Mouse (Mus musculus): ENCODE data around the gene Lsr. TPM values are rescaled to one million over a fixed set of nuclear protein-coding genes. Genes with fewer than 3 reads are reported as not detected.

Lsr gene
- polyA plus RNA-seq, 1 experiment from 2014 or later: 31.8 TPM

GRCm38 (mm10) chr7:30969174-30969573 is 4.1 kb downstream of the Lsr start:
- peaks cover 2% of the 10 kb centered on the region; the same call in 1 of the 2 replicates for H3K4me1 ChIP-seq (ENCODE audit: control insufficient read depth, low read depth, low read length)
- no peak overlapping the region for H3K4me2 ChIP-seq (ENCODE audit: low read depth, low read length)
- 63% methylated on average over 4 of the region's 4 CpGs for WGBS (ENCODE audit: insufficient replicate concordance)
- no peaks in the 10 kb centered on the region for H3K36me3 ChIP-seq (ENCODE audit: control insufficient read depth, insufficient read depth)
- peaks cover 20% of the 10 kb centered on the region for H3K27me3 ChIP-seq (ENCODE audit: control insufficient read depth, insufficient read depth, low read depth, low read length)
- H3K9me3 ChIP-seq (replicated peaks; ENCODE audit: control insufficient read depth, low read length): no peaks in the 10 kb centered on the region
- no peak overlapping the region for H3K27ac ChIP-seq (ENCODE audit: low read length)
- H3K9ac ChIP-seq (ENCODE audit: low read depth, low read length): no peak overlapping the region
- H3K4me3 ChIP-seq (ENCODE audit: low read depth, low read length): no peak overlapping the region
- no peak for ATAC-seq (ENCODE audit: low read depth)

- Histone ChIP-seq H3K36me3 (ENCODE audit: control insufficient read depth, insufficient read depth) (no peaks in the 10 kb centered on the region), H3K27me3 (ENCODE audit: control insufficient read depth, insufficient read depth, low read depth, low read length) (peaks cover 20% of the 10 kb centered on the region), H3K4me1 (ENCODE audit: control insufficient read depth, low read depth, low read length) (peaks cover 4% of the 10 kb centered on the region; the same call in 1 of the 2 replicates), H3K9ac (ENCODE audit: low read depth, low read length) (no peak overlapping the region), H3K4me2 (ENCODE audit: low read depth, low read length) (no peak overlapping the region), H3K9me3 (replicated peaks; ENCODE audit: control insufficient read depth, low read length) (no peaks in the 10 kb centered on the region), H3K4me3 (ENCODE audit: low read depth, low read length) (no peak overlapping the region), H3K27ac (ENCODE audit: low read length) (no peak overlapping the region)
- WGBS (ENCODE audit: insufficient replicate concordance): 74% methylated on average over 8 of the region's 8 CpGs
- ATAC-seq (ENCODE audit: low read depth): no peak
Observed at GRCm38 (mm10) chr7:30968611-30969010, 4.7 kb downstream of the Lsr start.

GRCm38 (mm10) chr7:30966657-30967056 is 6.6 kb downstream of the Lsr start:
- Histone ChIP-seq H3K36me3 (ENCODE audit: control insufficient read depth, insufficient read depth) (no peaks in the 10 kb centered on the region), H3K9me3 (replicated peaks; ENCODE audit: control insufficient read depth, low read length) (no peaks in the 10 kb centered on the region), H3K4me3 (ENCODE audit: low read depth, low read length) (no peak overlapping the region), H3K27ac (ENCODE audit: low read length) (no peak overlapping the region), H3K27me3 (ENCODE audit: control insufficient read depth, insufficient read depth, low read depth, low read length) (peaks cover under 1% of the 10 kb centered on the region; the same call in 1 of the 2 replicates), H3K9ac (ENCODE audit: low read depth, low read length) (no peak overlapping the region), H3K4me2 (ENCODE audit: low read depth, low read length) (no peak overlapping the region), H3K4me1 (ENCODE audit: control insufficient read depth, low read depth, low read length) (peaks cover 3% of the 10 kb centered on the region; the same call in 1 of the 2 replicates)
- 45% methylated on average over 3 of the region's 3 CpGs for WGBS (ENCODE audit: insufficient replicate concordance)
- ATAC-seq (ENCODE audit: low read depth): no peak

- Histone ChIP-seq H3K4me2 (ENCODE audit: low read depth, low read length) (no peak overlapping the region), H3K9me3 (replicated peaks; ENCODE audit: control insufficient read depth, low read length) (no peaks in the 10 kb centered on the region), H3K4me1 (ENCODE audit: control insufficient read depth, low read depth, low read length) (peaks cover 3% of the 10 kb centered on the region; the same call in 1 of the 2 replicates), H3K9ac (ENCODE audit: low read depth, low read length) (no peak overlapping the region), H3K36me3 (ENCODE audit: control insufficient read depth, insufficient read depth) (no peaks in the 10 kb centered on the region), H3K4me3 (ENCODE audit: low read depth, low read length) (no peak overlapping the region), H3K27ac (ENCODE audit: low read length) (no peak overlapping the region), H3K27me3 (ENCODE audit: control insufficient read depth, insufficient read depth, low read depth, low read length) (no peaks in the 10 kb centered on the region)
- 73% methylated on average over 14 of the region's 14 CpGs for WGBS (ENCODE audit: insufficient replicate concordance)
- no peak for ATAC-seq (ENCODE audit: low read depth)
Observed at GRCm38 (mm10) chr7:30965677-30966076, 7.6 kb downstream of the Lsr start.

- H3K4me2 ChIP-seq (ENCODE audit: low read depth, low read length): no peak overlapping the region
- no peak overlapping the region for H3K9ac ChIP-seq (ENCODE audit: low read depth, low read length)
- no peak overlapping the region for H3K27ac ChIP-seq (ENCODE audit: low read length)
- no peak overlapping the region for H3K4me3 ChIP-seq (ENCODE audit: low read depth, low read length)
- 81% methylated on average over 7 of the region's 7 CpGs for WGBS (ENCODE audit: insufficient replicate concordance)
- H3K27me3 ChIP-seq (ENCODE audit: control insufficient read depth, insufficient read depth, low read depth, low read length): no peaks in the 10 kb centered on the region
- ATAC-seq (ENCODE audit: low read depth): no peak
- H3K4me1 ChIP-seq (ENCODE audit: control insufficient read depth, low read depth, low read length): peaks cover 3% of the 10 kb centered on the region; the same call in 1 of the 2 replicates
- no peaks in the 10 kb centered on the region for H3K36me3 ChIP-seq (ENCODE audit: control insufficient read depth, insufficient read depth)
- no peaks in the 10 kb centered on the region for H3K9me3 ChIP-seq (replicated peaks; ENCODE audit: control insufficient read depth, low read length)
Observed at GRCm38 (mm10) chr7:30964366-30964765, 8.9 kb downstream of the Lsr start.

- no peak overlapping the region for H3K9ac ChIP-seq (ENCODE audit: low read depth, low read length)
- no peaks in the 10 kb centered on the region for H3K36me3 ChIP-seq (ENCODE audit: control insufficient read depth, insufficient read depth)
- H3K4me3 ChIP-seq (ENCODE audit: low read depth, low read length): no peak overlapping the region
- WGBS (ENCODE audit: insufficient replicate concordance): 65% methylated on average over 5 of the region's 5 CpGs
- no peaks in the 10 kb centered on the region for H3K9me3 ChIP-seq (replicated peaks; ENCODE audit: control insufficient read depth, low read length)
- H3K4me1 ChIP-seq (ENCODE audit: control insufficient read depth, low read depth, low read length): peaks cover 10% of the 10 kb centered on the region
- no peak overlapping the region for H3K4me2 ChIP-seq (ENCODE audit: low read depth, low read length)
- no peak overlapping the region for H3K27ac ChIP-seq (ENCODE audit: low read length)
- no peaks in the 10 kb centered on the region for H3K27me3 ChIP-seq (ENCODE audit: control insufficient read depth, insufficient read depth, low read depth, low read length)
- no peak for ATAC-seq (ENCODE audit: low read depth)
Observed at GRCm38 (mm10) chr7:30962862-30963261, 10.4 kb downstream of the Lsr start.

GRCm38 (mm10) chr7:30959786-30960349 is 13.4 kb downstream of the Lsr start:
- Histone ChIP-seq H3K9ac (ENCODE audit: low read depth, low read length) (no peak overlapping the region), H3K36me3 (ENCODE audit: control insufficient read depth, insufficient read depth) (no peaks in the 10 kb centered on the region), H3K4me2 (ENCODE audit: low read depth, low read length) (no peak overlapping the region), H3K27me3 (ENCODE audit: control insufficient read depth, insufficient read depth, low read depth, low read length) (no peaks in the 10 kb centered on the region), H3K27ac (ENCODE audit: low read length) (no peak overlapping the region), H3K4me1 (ENCODE audit: control insufficient read depth, low read depth, low read length) (peaks cover 22% of the 10 kb centered on the region), H3K9me3 (replicated peaks; ENCODE audit: control insufficient read depth, low read length) (no peaks in the 10 kb centered on the region), H3K4me3 (ENCODE audit: low read depth, low read length) (no peak overlapping the region)
- WGBS (ENCODE audit: insufficient replicate concordance): 80% methylated on average over 6 of the region's 6 CpGs
- no peak for ATAC-seq (ENCODE audit: low read depth)

- no peak overlapping the region for H3K4me2 ChIP-seq (ENCODE audit: low read depth, low read length)
- 85% methylated on average over 9 of the region's 9 CpGs for WGBS (ENCODE audit: insufficient replicate concordance)
- H3K4me3 ChIP-seq (ENCODE audit: low read depth, low read length): no peak overlapping the region
- peaks cover 25% of the 10 kb centered on the region for H3K4me1 ChIP-seq (ENCODE audit: control insufficient read depth, low read depth, low read length)
- no peak overlapping the region for H3K27ac ChIP-seq (ENCODE audit: low read length)
- no peaks in the 10 kb centered on the region for H3K27me3 ChIP-seq (ENCODE audit: control insufficient read depth, insufficient read depth, low read depth, low read length)
- H3K9me3 ChIP-seq (replicated peaks; ENCODE audit: control insufficient read depth, low read length): no peaks in the 10 kb centered on the region
- ATAC-seq (ENCODE audit: low read depth): no peak
- H3K9ac ChIP-seq (ENCODE audit: low read depth, low read length): no peak overlapping the region
- H3K36me3 ChIP-seq (ENCODE audit: control insufficient read depth, insufficient read depth): peaks cover 7% of the 10 kb centered on the region; the same call in 1 of the 2 replicates
Observed at GRCm38 (mm10) chr7:30958866-30959487, 14.3 kb downstream of the Lsr start.

GRCm38 (mm10) chr7:30958109-30958865 is 15.0 kb downstream of the Lsr start:
- Histone ChIP-seq H3K9me3 (replicated peaks; ENCODE audit: control insufficient read depth, low read length) (no peaks in the 10 kb centered on the region), H3K4me3 (ENCODE audit: low read depth, low read length) (peak overlapping the region; percentile 89), H3K4me1 (ENCODE audit: control insufficient read depth, low read depth, low read length) (peaks cover 22% of the 10 kb centered on the region), H3K9ac (ENCODE audit: low read depth, low read length) (peak overlapping the region; percentile 96), H3K27ac (ENCODE audit: low read length) (no peak overlapping the region), H3K27me3 (ENCODE audit: control insufficient read depth, insufficient read depth, low read depth, low read length) (no peaks in the 10 kb centered on the region), H3K36me3 (ENCODE audit: control insufficient read depth, insufficient read depth) (peaks cover 12% of the 10 kb centered on the region; the same call in 1 of the 2 replicates), H3K4me2 (ENCODE audit: low read depth, low read length) (peak overlapping the region; percentile 88)
- no peak for ATAC-seq (ENCODE audit: low read depth)
- WGBS (ENCODE audit: insufficient replicate concordance): 80% methylated on average over 28 of the region's 28 CpGs

Data from liver, embryonic 16.5 days (tissue).